Mouse (Mus musculus): ENCODE data around the gene Invs.

DNA sequence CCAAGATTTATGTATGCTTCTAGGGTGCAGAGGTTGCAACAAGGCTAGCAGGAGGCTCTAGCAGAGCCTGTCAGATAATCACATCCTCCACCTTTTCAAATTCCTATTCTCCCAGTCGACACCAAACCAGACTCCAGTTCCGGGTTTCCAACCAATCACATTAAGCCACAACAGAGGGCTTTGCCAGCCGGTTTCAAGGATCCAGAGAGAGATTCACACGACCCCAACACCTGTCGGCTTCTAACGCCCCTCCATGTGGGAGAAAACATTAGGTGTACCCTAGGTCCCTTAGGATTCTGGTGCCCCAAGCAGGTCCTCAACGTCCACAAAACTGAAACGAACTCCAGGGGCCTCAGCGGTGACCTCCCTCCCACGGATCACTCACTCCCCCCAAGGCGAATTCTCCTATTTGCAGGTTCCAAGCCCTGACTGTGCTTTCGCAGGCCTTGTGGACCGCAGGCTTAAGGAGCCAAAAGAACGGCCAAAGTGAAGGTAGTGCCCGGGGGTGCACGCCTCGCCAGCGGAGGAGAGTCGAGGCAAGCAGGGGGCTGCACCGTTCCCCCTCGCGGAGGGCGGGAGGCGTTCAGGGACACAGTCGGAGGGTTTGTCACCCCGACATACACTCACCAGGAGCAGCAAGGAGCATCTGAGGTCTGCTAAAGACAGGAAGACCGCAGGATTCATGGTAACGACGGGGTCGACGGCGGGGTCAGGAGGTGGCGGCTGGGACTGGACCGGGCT lies 633 bp upstream of the Invs start:
- no peak for TF ChIP-seq CTCF (IDR thresholded peaks at IDR 0.05; ENCODE audit: extremely low read depth, insufficient read depth, low read length)
- no peak for TF ChIP-seq POLR2A (IDR thresholded peaks at IDR 0.05; ENCODE audit: extremely low read depth, insufficient read depth, low read length)
